Mouse (Mus musculus): ENCODE measurements around the gene Chtop. TPM values are rescaled to one million over a fixed set of nuclear protein-coding genes. Genes with fewer than 3 reads are reported as not detected.
A peak's percentile ranks its signal among the peaks of the same experiment; 100 is the strongest.

Gene Chtop
- polyA plus RNA-seq, 1 experiment from 2014 or later, result 116 TPM

- Histone ChIP-seq H3K9ac (replicated peaks; ENCODE audit: low read depth, low read length) (no peak overlapping the region), H3K36me3 (ENCODE audit: control insufficient read depth, insufficient read depth, low read length) (no peaks in the 10 kb centered on the region), H3K4me2 (ENCODE audit: low read depth, low read length) (no peak overlapping the region), H3K4me3 (ENCODE audit: low read depth, low read length) (no peak overlapping the region), H3K27me3 (ENCODE audit: control insufficient read depth, insufficient read depth, low read length) (no peaks in the 10 kb centered on the region), H3K9me3 (ENCODE audit: control insufficient read depth, low read length) (no peaks in the 10 kb centered on the region), H3K4me1 (ENCODE audit: control insufficient read depth, insufficient read depth, low read length) (no peaks in the 10 kb centered on the region), H3K27ac (ENCODE audit: low read depth, low read length) (no peak overlapping the region)
- no peak for ATAC-seq (ENCODE audit: low read depth)
- WGBS, result 72% methylated on average over 1 of the region's 1 CpGs
Observed at GRCm38 (mm10) chr3:90535446-90535845, 26.1 kb upstream of the Chtop start.

- no peaks in the 10 kb centered on the region for H3K36me3 ChIP-seq (ENCODE audit: control insufficient read depth, insufficient read depth, low read length)
- no peaks in the 10 kb centered on the region for H3K4me1 ChIP-seq (ENCODE audit: control insufficient read depth, insufficient read depth, low read length)
- WGBS, result 78% methylated on average over 5 of the region's 5 CpGs
- no peak for ATAC-seq (ENCODE audit: low read depth)
- no peak overlapping the region for H3K27ac ChIP-seq (ENCODE audit: low read depth, low read length)
- H3K27me3 ChIP-seq (ENCODE audit: control insufficient read depth, insufficient read depth, low read length), result no peaks in the 10 kb centered on the region
- no peak overlapping the region for H3K4me2 ChIP-seq (ENCODE audit: low read depth, low read length)
- no peak overlapping the region for H3K4me3 ChIP-seq (ENCODE audit: low read depth, low read length)
- H3K9ac ChIP-seq (replicated peaks; ENCODE audit: low read depth, low read length), result no peak overlapping the region
- no peaks in the 10 kb centered on the region for H3K9me3 ChIP-seq (ENCODE audit: control insufficient read depth, low read length)
Observed at GRCm38 (mm10) chr3:90531713-90532112, 22.4 kb upstream of the Chtop start.

GRCm38 (mm10) chr3:90527291-90527873 lies 18.1 kb upstream of the Chtop start:
- Histone ChIP-seq H3K4me3 (ENCODE audit: low read depth, low read length) (no peak overlapping the region), H3K4me1 (ENCODE audit: control insufficient read depth, insufficient read depth, low read length) (no peaks in the 10 kb centered on the region), H3K36me3 (ENCODE audit: control insufficient read depth, insufficient read depth, low read length) (no peaks in the 10 kb centered on the region), H3K9ac (replicated peaks; ENCODE audit: low read depth, low read length) (no peak overlapping the region), H3K9me3 (ENCODE audit: control insufficient read depth, low read length) (no peaks in the 10 kb centered on the region), H3K4me2 (ENCODE audit: low read depth, low read length) (no peak overlapping the region), H3K27me3 (ENCODE audit: control insufficient read depth, insufficient read depth, low read length) (no peaks in the 10 kb centered on the region), H3K27ac (ENCODE audit: low read depth, low read length) (no peak overlapping the region)
- WGBS, result 90% methylated on average over 7 of the region's 7 CpGs
- ATAC-seq (ENCODE audit: low read depth), result no peak

- Histone ChIP-seq H3K4me2 (ENCODE audit: low read depth, low read length) (no peak within 1 kb of the TSS), H3K27ac (ENCODE audit: low read depth, low read length) (no peak within 1 kb of the TSS), H3K9me3 (ENCODE audit: control insufficient read depth, low read length) (no peaks in the 10 kb centered on the region), H3K4me3 (ENCODE audit: low read depth, low read length) (no peak within 1 kb of the TSS), H3K36me3 (ENCODE audit: control insufficient read depth, insufficient read depth, low read length) (no peaks in the 10 kb centered on the region), H3K27me3 (ENCODE audit: control insufficient read depth, insufficient read depth, low read length) (no peaks in the 10 kb centered on the region), H3K4me1 (ENCODE audit: control insufficient read depth, insufficient read depth, low read length) (no peaks in the 10 kb centered on the region), H3K9ac (replicated peaks; ENCODE audit: low read depth, low read length) (no peak within 1 kb of the TSS)
- ATAC-seq (ENCODE audit: low read depth), result no peak
- WGBS, result 71% methylated on average over 5 of the region's 5 CpGs
Observed at GRCm38 (mm10) chr3:90526580-90526979, 17.3 kb upstream of the Chtop start, which contains the start of gene S100a14. Gene S100a14 (plus strand): TSS chr3:90526856.

- Histone ChIP-seq H3K4me3 (ENCODE audit: low read depth, low read length) (no peak overlapping the region), H3K4me2 (ENCODE audit: low read depth, low read length) (no peak overlapping the region), H3K9ac (replicated peaks; ENCODE audit: low read depth, low read length) (no peak overlapping the region), H3K9me3 (ENCODE audit: control insufficient read depth, low read length) (no peaks in the 10 kb centered on the region), H3K27ac (ENCODE audit: low read depth, low read length) (no peak overlapping the region), H3K27me3 (ENCODE audit: control insufficient read depth, insufficient read depth, low read length) (no peaks in the 10 kb centered on the region), H3K36me3 (ENCODE audit: control insufficient read depth, insufficient read depth, low read length) (no peaks in the 10 kb centered on the region), H3K4me1 (ENCODE audit: control insufficient read depth, insufficient read depth, low read length) (no peaks in the 10 kb centered on the region)
- WGBS, result 80% methylated on average over 2 of the region's 2 CpGs
- ATAC-seq (ENCODE audit: low read depth), result no peak
Observed at GRCm38 (mm10) chr3:90526076-90526475, 16.8 kb upstream of the Chtop start.

- Histone ChIP-seq H3K4me2 (ENCODE audit: low read depth, low read length) (no peak overlapping the region), H3K36me3 (ENCODE audit: control insufficient read depth, insufficient read depth, low read length) (no peaks in the 10 kb centered on the region), H3K9me3 (ENCODE audit: control insufficient read depth, low read length) (no peaks in the 10 kb centered on the region), H3K27ac (ENCODE audit: low read depth, low read length) (no peak overlapping the region), H3K27me3 (ENCODE audit: control insufficient read depth, insufficient read depth, low read length) (no peaks in the 10 kb centered on the region), H3K9ac (replicated peaks; ENCODE audit: low read depth, low read length) (no peak overlapping the region), H3K4me1 (ENCODE audit: control insufficient read depth, insufficient read depth, low read length) (no peaks in the 10 kb centered on the region), H3K4me3 (ENCODE audit: low read depth, low read length) (no peak overlapping the region)
- ATAC-seq (ENCODE audit: low read depth), result no peak
- 65% methylated on average over 4 of the region's 4 CpGs for WGBS
Observed at GRCm38 (mm10) chr3:90525421-90525820, 16.1 kb upstream of the Chtop start.

GRCm38 (mm10) chr3:90517711-90518110 lies 8.4 kb upstream of the Chtop start:
- H3K9ac ChIP-seq (replicated peaks; ENCODE audit: low read depth, low read length), result no peak overlapping the region
- H3K4me2 ChIP-seq (ENCODE audit: low read depth, low read length), result no peak overlapping the region
- no peaks in the 10 kb centered on the region for H3K36me3 ChIP-seq (ENCODE audit: control insufficient read depth, insufficient read depth, low read length)
- no peak overlapping the region for H3K4me3 ChIP-seq (ENCODE audit: low read depth, low read length)
- ATAC-seq (ENCODE audit: low read depth), result no peak
- peaks cover 8% of the 10 kb centered on the region for H3K4me1 ChIP-seq (ENCODE audit: control insufficient read depth, insufficient read depth, low read length)
- H3K27me3 ChIP-seq (ENCODE audit: control insufficient read depth, insufficient read depth, low read length), result peaks cover 2% of the 10 kb centered on the region; the same call in 1 of the 2 replicates
- WGBS, result 90% methylated on average over 4 of the region's 4 CpGs
- no peaks in the 10 kb centered on the region for H3K9me3 ChIP-seq (ENCODE audit: control insufficient read depth, low read length)
- no peak overlapping the region for H3K27ac ChIP-seq (ENCODE audit: low read depth, low read length)

- no peak for ATAC-seq (ENCODE audit: low read depth)
- Histone ChIP-seq H3K9me3 (ENCODE audit: control insufficient read depth, low read length) (no peaks in the 10 kb centered on the region), H3K27me3 (ENCODE audit: control insufficient read depth, insufficient read depth, low read length) (peaks cover 2% of the 10 kb centered on the region; the same call in 1 of the 2 replicates), H3K36me3 (ENCODE audit: control insufficient read depth, insufficient read depth, low read length) (no peaks in the 10 kb centered on the region), H3K9ac (replicated peaks; ENCODE audit: low read depth, low read length) (no peak overlapping the region), H3K27ac (ENCODE audit: low read depth, low read length) (no peak overlapping the region), H3K4me2 (ENCODE audit: low read depth, low read length) (no peak overlapping the region), H3K4me1 (ENCODE audit: control insufficient read depth, insufficient read depth, low read length) (peaks cover 8% of the 10 kb centered on the region), H3K4me3 (ENCODE audit: low read depth, low read length) (no peak overlapping the region)
- 89% methylated on average over 4 of the region's 4 CpGs for WGBS
Observed at GRCm38 (mm10) chr3:90515789-90516188, 6.5 kb upstream of the Chtop start.

- Histone ChIP-seq H3K4me2 (ENCODE audit: low read depth, low read length) (peak overlapping the region; percentile 39), H3K9ac (replicated peaks; ENCODE audit: low read depth, low read length) (no peak overlapping the region), H3K4me1 (ENCODE audit: control insufficient read depth, insufficient read depth, low read length) (peaks cover 8% of the 10 kb centered on the region), H3K4me3 (ENCODE audit: low read depth, low read length) (peak overlapping the region; percentile 16), H3K27ac (ENCODE audit: low read depth, low read length) (no peak overlapping the region), H3K27me3 (ENCODE audit: control insufficient read depth, insufficient read depth, low read length) (peaks cover 2% of the 10 kb centered on the region; the same call in 1 of the 2 replicates), H3K9me3 (ENCODE audit: control insufficient read depth, low read length) (no peaks in the 10 kb centered on the region), H3K36me3 (ENCODE audit: control insufficient read depth, insufficient read depth, low read length) (no peaks in the 10 kb centered on the region)
- 63% methylated on average over 1 of the region's 1 CpGs for WGBS
- no peak for ATAC-seq (ENCODE audit: low read depth)
Observed at GRCm38 (mm10) chr3:90515242-90515641, 5.9 kb upstream of the Chtop start.

All from neural tube, embryonic 14.5 days (tissue).